Mouse (Mus musculus) hindbrain, embryonic 11.5 days (tissue): ENCODE measurements at regions not wholly inside any gene's neighbourhood (a gene's known extent, or its start where the extent isn't known, plus 50 kb on each side); places are given as distances from the start of the nearest gene placed in this dataset.
A peak's percentile ranks its signal among the peaks of the same experiment; 100 is the strongest.

Source experiments
- ATAC-seq: fragments of 200-750 bp; cut with Nextera tagmentation; 2 replicates; pipeline ENCODE4 v1.8.0; 2017; ENCODE audit warnings: mild to moderate bottlenecking, moderate TSS enrichment, moderate library complexity; ENCODE audit not compliant: low FRiP score
- DNase-seq: peaks from one replicate; pipeline ENCODE4 v3.0.0-alpha.2; 2015; ENCODE audit warnings: low spot score
- H3K27ac ChIP-seq: fragments of 300-500 bp; sonication (generic); 2 replicates; pipeline ENCODE4 v1.5.1; 2014; ENCODE audit warnings: mild to moderate bottlenecking, low read depth, low read length
- H3K27me3 ChIP-seq: fragments of 300-500 bp; sonication (generic); 2 replicates; pipeline ENCODE4 v1.6.1; 2014; ENCODE audit warnings: mild to moderate bottlenecking, low read length, moderate library complexity, mixed read lengths; ENCODE audit not compliant: control insufficient read depth, insufficient read depth
- H3K36me3 ChIP-seq: fragments of 300-500 bp; sonication (generic); 2 replicates; pipeline ENCODE4 v1.6.1; 2014; ENCODE audit warnings: mild to moderate bottlenecking, low read length, moderate library complexity, mixed read lengths; ENCODE audit not compliant: control insufficient read depth, insufficient read depth
- H3K4me1 ChIP-seq: fragments of 300-500 bp; sonication (generic); replicated peaks from 2 replicates; pipeline ENCODE4 v1.6.1; 2014; ENCODE audit warnings: low read length, mixed read lengths; ENCODE audit not compliant: control insufficient read depth, insufficient read depth
- H3K4me2 ChIP-seq: fragments of 300-500 bp; sonication (generic); replicated peaks from 2 replicates; pipeline ENCODE4 v1.6.1; 2014; ENCODE audit warnings: mild to moderate bottlenecking, low read depth, low read length
- H3K4me3 ChIP-seq: fragments of 300-500 bp; sonication (generic); 2 replicates; pipeline ENCODE4 v1.5.1; 2014; ENCODE audit warnings: low read depth, low read length
- H3K9ac ChIP-seq: fragments of 300-500 bp; sonication (generic); 2 replicates; pipeline ENCODE4 v1.6.1; 2014; ENCODE audit warnings: low read depth, low read length
- H3K9me3 ChIP-seq: fragments of 300-500 bp; sonication (generic); 2 replicates; pipeline ENCODE4 v1.6.1; 2016; ENCODE audit warnings: low read length; ENCODE audit not compliant: control insufficient read depth
- WGBS: fragments of 180-500 bp; shearing (Covaris S2); extraction: QIAGEN DNeasy Blood & Tissue Kit; methylation state at CpG from one replicate; pipeline ENCODE4 v1.1.7; 2014; 5-methylcytosine and 5-hydroxymethylcytosine counted together

DNA sequence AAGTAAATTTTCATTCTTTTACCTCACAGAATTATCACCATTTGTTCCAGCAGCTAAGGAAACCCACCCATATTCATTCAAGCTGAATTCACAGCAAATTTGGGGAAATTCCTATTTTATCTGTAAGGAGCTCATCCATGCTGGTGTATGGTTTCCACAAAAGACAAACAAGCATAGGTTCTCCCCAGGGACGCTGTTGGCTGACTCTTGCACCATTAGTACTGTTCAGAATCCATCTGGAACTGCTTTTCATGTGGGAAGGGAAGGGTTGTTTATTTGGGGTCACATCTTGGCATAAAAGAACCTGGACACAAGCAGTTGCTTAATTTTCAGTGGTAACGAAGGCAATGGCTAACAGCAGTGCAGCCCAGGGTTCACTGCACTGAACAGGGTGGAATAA lies 120.2 kb downstream of the Adamts1 start:
- no peak overlapping the region for H3K4me3 ChIP-seq
- no peak for ATAC-seq
- H3K4me1 ChIP-seq, result no peaks in the 10 kb centered on the region
- 68% methylated on average over 2 of the region's 2 CpGs for WGBS
- no peaks in the 10 kb centered on the region for H3K9me3 ChIP-seq
- no peak overlapping the region for H3K27ac ChIP-seq
- no peak overlapping the region for H3K9ac ChIP-seq
- no peak for DNase-seq
- no peaks in the 10 kb centered on the region for H3K36me3 ChIP-seq
- H3K27me3 ChIP-seq, result no peaks in the 10 kb centered on the region
- H3K4me2 ChIP-seq, result no peak overlapping the region

GRCm38 (mm10) chr16:85680351-85680750 lies 122.6 kb downstream of the Adamts1 start:
- H3K4me3 ChIP-seq, result no peak overlapping the region
- H3K9me3 ChIP-seq, result no peaks in the 10 kb centered on the region
- no peak overlapping the region for H3K27ac ChIP-seq
- no peaks in the 10 kb centered on the region for H3K4me1 ChIP-seq
- H3K36me3 ChIP-seq, result no peaks in the 10 kb centered on the region
- ATAC-seq (peak; percentile 53; the same call in 1 of the 2 replicates), DNase-seq (peak; percentile 10)
- H3K4me2 ChIP-seq, result no peak overlapping the region
- WGBS, result 43% methylated on average over 6 of the region's 6 CpGs
- no peak overlapping the region for H3K9ac ChIP-seq
- H3K27me3 ChIP-seq, result no peaks in the 10 kb centered on the region

GRCm38 (mm10) chr16:85678781-85679180 lies 124.1 kb downstream of the Adamts1 start:
- no peaks in the 10 kb centered on the region for H3K27me3 ChIP-seq
- no peak overlapping the region for H3K4me3 ChIP-seq
- no peak overlapping the region for H3K9ac ChIP-seq
- H3K27ac ChIP-seq, result no peak overlapping the region
- no peaks in the 10 kb centered on the region for H3K36me3 ChIP-seq
- no peaks in the 10 kb centered on the region for H3K4me1 ChIP-seq
- no peaks in the 10 kb centered on the region for H3K9me3 ChIP-seq
- DNase-seq (no peak), ATAC-seq (no peak)
- no peak overlapping the region for H3K4me2 ChIP-seq
- WGBS, result 78% methylated on average over 1 of the region's 1 CpGs

- no peaks in the 10 kb centered on the region for H3K4me1 ChIP-seq
- peak; percentile 56; the same call in 1 of the 2 replicates for ATAC-seq
- H3K9ac ChIP-seq, result no peak overlapping the region
- no peaks in the 10 kb centered on the region for H3K27me3 ChIP-seq
- H3K4me2 ChIP-seq, result no peak overlapping the region
- no peak overlapping the region for H3K27ac ChIP-seq
- peak; percentile 21 for DNase-seq
- no peaks in the 10 kb centered on the region for H3K36me3 ChIP-seq
- no peak overlapping the region for H3K4me3 ChIP-seq
- no peaks in the 10 kb centered on the region for H3K9me3 ChIP-seq
Measured at GRCm38 (mm10) chr16:85678228-85678627, 124.7 kb downstream of the Adamts1 start.

DNA sequence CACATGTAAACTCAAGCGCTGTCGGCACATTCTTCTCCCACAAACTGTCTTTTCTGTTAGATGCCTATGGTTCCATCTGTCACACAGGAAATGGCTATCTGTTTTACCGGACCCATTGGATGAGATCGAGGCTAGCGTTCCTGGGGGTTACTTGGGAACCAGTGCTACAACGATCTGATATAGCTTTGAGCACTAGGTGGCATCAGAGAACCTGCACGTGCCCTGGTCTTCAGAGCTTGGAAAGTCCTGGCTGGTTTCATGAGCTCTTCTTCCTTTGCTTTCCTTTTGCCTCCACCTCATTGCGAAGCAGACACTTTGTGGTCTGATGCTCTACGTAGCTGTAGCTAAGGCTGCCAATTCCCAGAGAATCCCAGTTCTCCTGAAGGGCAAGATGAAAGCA lies 123.8 kb upstream of the Cyyr1 start:
- H3K9ac ChIP-seq, result no peak overlapping the region
- no peak overlapping the region for H3K27ac ChIP-seq
- H3K36me3 ChIP-seq, result no peaks in the 10 kb centered on the region
- ATAC-seq, result 0 out of 2 replicates have a peak, but pooled peaks have one; percentile 47
- H3K9me3 ChIP-seq, result no peaks in the 10 kb centered on the region
- 43% methylated on average over 9 of the region's 9 CpGs for WGBS
- no peaks in the 10 kb centered on the region for H3K27me3 ChIP-seq
- peak; percentile 56 for DNase-seq
- no peak overlapping the region for H3K4me3 ChIP-seq
- H3K4me1 ChIP-seq, result no peaks in the 10 kb centered on the region
- H3K4me2 ChIP-seq, result no peak overlapping the region

DNA sequence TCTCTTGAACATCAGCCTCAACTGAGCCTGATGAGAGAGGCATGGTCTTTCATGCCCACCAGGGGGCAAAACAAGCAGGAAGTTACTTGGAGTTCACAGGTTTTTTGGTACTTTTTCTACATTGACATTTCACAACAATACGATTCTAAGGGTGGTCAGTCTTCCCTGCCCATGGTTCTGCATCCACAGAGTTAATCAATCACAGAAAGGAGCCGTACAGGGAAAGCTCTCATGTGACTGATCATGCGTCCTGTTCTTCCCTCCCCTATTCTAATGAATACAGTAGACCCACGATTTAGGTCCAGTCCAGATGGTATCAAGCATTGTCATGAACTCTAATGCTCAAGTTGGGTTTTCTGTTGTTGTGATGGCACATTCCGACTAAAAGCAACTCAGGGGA lies 115.6 kb upstream of the Cyyr1 start:
- no peak for DNase-seq

DNA sequence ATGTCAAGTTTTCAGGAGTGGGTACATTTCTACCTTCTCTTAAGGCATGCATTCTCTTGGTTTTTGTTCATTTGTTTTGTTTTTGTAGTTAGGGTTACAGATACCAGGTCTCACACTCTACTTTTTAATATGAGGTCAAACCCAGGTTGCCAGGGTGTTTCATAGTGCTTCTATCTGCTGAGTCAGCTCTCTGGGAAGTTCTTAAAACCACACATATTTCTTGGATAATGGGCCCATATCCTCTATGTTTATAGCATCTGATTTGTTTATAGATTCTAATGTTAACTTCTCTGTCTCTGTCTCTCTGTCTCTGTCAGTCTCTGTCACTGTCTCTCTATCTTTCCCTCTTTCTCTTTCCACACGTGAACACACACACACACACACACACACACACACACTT lies 114.6 kb upstream of the Cyyr1 start:
- DNase-seq (no peak), ATAC-seq (no peak)
- Histone ChIP-seq H3K4me3 (no peak overlapping the region), H3K36me3 (no peaks in the 10 kb centered on the region), H3K9me3 (no peaks in the 10 kb centered on the region), H3K4me2 (no peak overlapping the region), H3K27ac (no peak overlapping the region), H3K9ac (no peak overlapping the region), H3K27me3 (no peaks in the 10 kb centered on the region), H3K4me1 (no peaks in the 10 kb centered on the region)
- WGBS, result 56% methylated on average over 1 of the region's 1 CpGs

More for the DNA sequence above, 115.6 kb upstream of the Cyyr1 start:
- no peaks in the 10 kb centered on the region for H3K4me1 ChIP-seq
- H3K27me3 ChIP-seq, result no peaks in the 10 kb centered on the region
- no peak overlapping the region for H3K4me3 ChIP-seq
- H3K27ac ChIP-seq, result no peak overlapping the region
- WGBS, result 75% methylated on average over 5 of the region's 5 CpGs
- H3K9me3 ChIP-seq, result no peaks in the 10 kb centered on the region
- no peaks in the 10 kb centered on the region for H3K36me3 ChIP-seq
- no peak overlapping the region for H3K9ac ChIP-seq
- ATAC-seq, result no peak
- no peak overlapping the region for H3K4me2 ChIP-seq

- DNase-seq, result no peak
- WGBS, result 87% methylated on average over 1 of the region's 1 CpGs
- Histone ChIP-seq H3K27ac (no peak overlapping the region), H3K36me3 (no peaks in the 10 kb centered on the region), H3K9me3 (no peaks in the 10 kb centered on the region), H3K4me3 (no peak overlapping the region), H3K4me2 (no peak overlapping the region), H3K9ac (no peak overlapping the region), H3K27me3 (no peaks in the 10 kb centered on the region), H3K4me1 (no peaks in the 10 kb centered on the region)
- no peak for ATAC-seq
Measured at GRCm38 (mm10) chr16:85649516-85649915, 96.3 kb upstream of the Cyyr1 start.

- no peak for ATAC-seq
- Histone ChIP-seq H3K9me3 (no peaks in the 10 kb centered on the region), H3K36me3 (no peaks in the 10 kb centered on the region), H3K9ac (no peak overlapping the region), H3K4me2 (no peak overlapping the region), H3K27ac (no peak overlapping the region), H3K27me3 (no peaks in the 10 kb centered on the region), H3K4me1 (no peaks in the 10 kb centered on the region), H3K4me3 (no peak overlapping the region)
- DNase-seq, result no peak
- 84% methylated on average over 4 of the region's 4 CpGs for WGBS
Measured at GRCm38 (mm10) chr16:85640992-85641391, 87.8 kb upstream of the Cyyr1 start.
